Mouse (Mus musculus) liver, adult 2 months (tissue): ENCODE measurements around the gene Atp5j2.

Source experiments
- CTCF ChIP-seq: fragments of 200-500 bp; IDR thresholded peaks from 2 replicates; pipeline ENCODE4 v1.5.1; 2011; ENCODE audit warnings: low read depth, low read length, control low read depth
- POLR2A ChIP-seq: fragments of 200-500 bp; IDR thresholded peaks from 2 replicates; pipeline ENCODE4 v1.6.1; 2011; ENCODE audit warnings: low read length, control low read depth; ENCODE audit not compliant: insufficient read depth; ENCODE audit errors: extremely low read depth

DNA sequence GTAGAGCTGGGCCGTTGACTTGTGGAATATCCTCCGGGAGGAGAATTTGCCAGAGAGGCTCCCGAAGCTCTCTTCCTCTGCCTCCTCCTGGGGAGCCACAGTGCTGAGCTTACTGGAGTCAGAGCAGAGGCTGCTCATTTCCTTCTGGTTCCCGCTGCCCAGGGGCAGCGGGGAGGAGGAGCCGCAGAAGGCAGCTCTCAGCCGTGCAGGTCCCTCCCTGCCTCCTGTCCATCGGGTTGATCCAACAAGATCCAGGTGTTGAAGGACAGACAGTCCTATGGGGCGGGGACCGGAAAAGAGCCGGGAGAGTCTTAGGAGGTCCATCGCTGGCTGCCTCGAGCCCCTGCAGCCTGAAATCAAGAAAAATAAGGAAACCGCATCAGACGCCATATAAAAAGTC, 26.7 kb downstream of the Atp5j2 start:
- TF ChIP-seq CTCF (no peak), POLR2A (no peak)
